Mouse (Mus musculus) ES-Bruce4 (cell line): ENCODE results near the gene Gnmt. TPM values are rescaled to one million over a fixed set of nuclear protein-coding genes. Genes with fewer than 3 reads are reported as not detected.

Experiments
- H3K27ac ChIP-seq: 2 replicates; pipeline ENCODE4 v1.5.1; 2012; ENCODE audit warnings: low read length, inconsistent platforms; ENCODE audit not compliant: insufficient read depth
- H3K27me3 ChIP-seq: 2 replicates; pipeline ENCODE4 v1.6.1; 2012; ENCODE audit warnings: mild to moderate bottlenecking, low read length, inconsistent platforms; ENCODE audit not compliant: control insufficient read depth, poor library complexity, insufficient read depth, severe bottlenecking
- H3K36me3 ChIP-seq: 2 replicates; pipeline ENCODE4 v1.6.1; 2012; ENCODE audit warnings: inconsistent platforms, mild to moderate bottlenecking, low read length, moderate library complexity; ENCODE audit not compliant: control insufficient read depth, poor library complexity, insufficient read depth, severe bottlenecking
- H3K4me1 ChIP-seq: one replicate; pipeline ENCODE4 v1.8.1; 2011; ENCODE audit warnings: low read length; ENCODE audit not compliant: control insufficient read depth, insufficient read depth
- H3K4me3 ChIP-seq: 2 replicates; pipeline ENCODE4 v1.5.1; 2011; ENCODE audit warnings: low read depth, mild to moderate bottlenecking, low read length
- H3K9ac ChIP-seq: 2 replicates; pipeline ENCODE4 v1.6.1; 2012; ENCODE audit warnings: low read depth, mild to moderate bottlenecking, inconsistent platforms; ENCODE audit not compliant: poor library complexity, severe bottlenecking
- H3K9me3 ChIP-seq: replicated peaks from 2 replicates; pipeline ENCODE4 v1.6.1; 2012; ENCODE audit warnings: mild to moderate bottlenecking, low read length, inconsistent platforms; ENCODE audit not compliant: control insufficient read depth, poor library complexity, insufficient read depth, severe bottlenecking
- CTCF ChIP-seq: IDR thresholded peaks from one replicate; pipeline ENCODE4 v1.8.1; 2011; ENCODE audit warnings: low read depth, low read length
- EP300 ChIP-seq: IDR thresholded peaks from 2 replicates; pipeline ENCODE4 v1.6.1; 2011; ENCODE audit warnings: low read depth, low read length; ENCODE audit not compliant: insufficient read depth
- POLR2A ChIP-seq: IDR thresholded peaks from one replicate; pipeline ENCODE4 v1.8.1; 2011; ENCODE audit warnings: low read length; ENCODE audit not compliant: insufficient read depth
- polyA plus RNA-seq: library from polyadenylated mRNA; stranded (reverse); fragments of >200 nt; gene quantifications from 2 replicates; pipeline ENCODE4 v1.2.4, GENCODE M21; 2011; ENCODE audit warnings: low read depth; ENCODE audit not compliant: missing spikeins, insufficient read depth, insufficient read length

Gnmt gene
- polyA plus RNA-seq = 3.9 and 4.1 TPM in 2 replicates

DNA sequence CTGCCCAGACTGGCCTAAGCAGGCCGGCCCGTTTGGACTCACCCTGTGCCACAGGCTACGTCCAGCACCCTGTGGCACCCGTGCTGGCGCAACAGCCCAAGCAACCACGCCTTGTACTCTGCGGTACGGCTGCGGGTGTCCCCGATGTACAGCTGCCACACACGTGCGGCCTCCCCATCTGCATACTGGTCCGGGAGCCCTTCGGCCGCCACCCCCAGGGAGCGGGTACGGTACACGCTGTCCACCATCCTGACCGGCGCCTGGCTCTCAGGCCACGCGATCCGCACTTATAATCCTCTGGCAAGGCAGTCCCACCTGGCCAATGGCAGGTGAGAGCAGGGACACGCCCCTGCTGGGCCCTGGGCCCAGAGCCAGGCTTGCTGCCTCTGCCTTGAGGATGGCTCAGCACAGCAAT is at the start of gene Gnmt:
TSS of gene Gnmt (minus strand) at position 265 of the 415 bp plus-strand sequence.
- H3K36me3 ChIP-seq = no peaks in the 10 kb centered on the region
- H3K9ac ChIP-seq = peak within 1 kb of the TSS; percentile 7
- H3K4me1 ChIP-seq = no peaks in the 10 kb centered on the region
- H3K27me3 ChIP-seq = no peaks in the 10 kb centered on the region
- no peaks in the 10 kb centered on the region for H3K9me3 ChIP-seq
- H3K4me3 ChIP-seq = peak within 1 kb of the TSS; percentile 48
- no peak within 1 kb of the TSS for H3K27ac ChIP-seq
- TF ChIP-seq POLR2A = no peak
- no peak for TF ChIP-seq CTCF
- no peak for TF ChIP-seq EP300

GRCm38 (mm10) chr17:46776087-46776486 is 47.1 kb upstream of the Gnmt start:
- no peaks in the 10 kb centered on the region for H3K9me3 ChIP-seq
- H3K27me3 ChIP-seq = no peaks in the 10 kb centered on the region
- H3K36me3 ChIP-seq = peaks cover 59% of the 10 kb centered on the region
- no peak overlapping the region for H3K4me3 ChIP-seq
- no peak for TF ChIP-seq EP300
- no peak for TF ChIP-seq CTCF
- TF ChIP-seq POLR2A = no peak
- peaks cover 2% of the 10 kb centered on the region for H3K4me1 ChIP-seq
- no peak overlapping the region for H3K9ac ChIP-seq
- H3K27ac ChIP-seq = peak overlapping the region; percentile 61; the same call in 1 of the 2 replicates

DNA sequence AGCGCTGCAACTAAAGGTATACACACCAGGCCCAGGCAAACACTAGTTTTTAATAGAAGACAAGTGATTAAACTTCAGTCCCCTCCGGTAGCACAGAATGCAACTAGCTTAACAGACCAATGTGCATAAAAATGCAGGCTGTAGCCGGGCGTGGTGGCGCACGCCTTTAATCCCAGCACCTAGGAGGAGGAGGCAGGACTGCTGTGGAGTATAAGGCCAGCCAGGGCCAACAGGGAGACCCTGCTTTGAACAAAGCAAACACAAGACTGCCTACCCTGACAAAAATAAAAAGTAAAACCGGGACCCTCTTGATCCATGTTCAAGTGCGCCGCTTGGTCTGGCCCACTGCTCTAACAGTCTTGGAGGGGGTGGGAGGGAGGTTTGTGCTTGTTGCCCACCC is 46.1 kb upstream of the Gnmt start:
- H3K9me3 ChIP-seq = no peaks in the 10 kb centered on the region
- H3K27me3 ChIP-seq = no peaks in the 10 kb centered on the region
- TF ChIP-seq POLR2A (no peak), EP300 (no peak), CTCF (no peak)
- H3K4me3 ChIP-seq = no peak overlapping the region
- peaks cover 2% of the 10 kb centered on the region for H3K4me1 ChIP-seq
- H3K27ac ChIP-seq = peak overlapping the region; percentile 61
- no peak overlapping the region for H3K9ac ChIP-seq
- peaks cover 50% of the 10 kb centered on the region for H3K36me3 ChIP-seq

- peak overlapping the region; percentile 61 for H3K27ac ChIP-seq
- H3K9me3 ChIP-seq = no peaks in the 10 kb centered on the region
- peaks cover 42% of the 10 kb centered on the region for H3K36me3 ChIP-seq
- H3K4me3 ChIP-seq = no peak overlapping the region
- H3K27me3 ChIP-seq = no peaks in the 10 kb centered on the region
- no peak for TF ChIP-seq POLR2A
- H3K4me1 ChIP-seq = no peaks in the 10 kb centered on the region
- peak overlapping the region; percentile 81 for H3K9ac ChIP-seq
These were observed 45.1 kb upstream of the Gnmt start for GRCm38 (mm10) chr17:46774131-46774472.

- H3K27me3 ChIP-seq = no peaks in the 10 kb centered on the region
- H3K9me3 ChIP-seq = no peaks in the 10 kb centered on the region
- H3K4me3 ChIP-seq = peak overlapping the region; percentile 89
- H3K27ac ChIP-seq = peak overlapping the region; percentile 61
- peaks cover 36% of the 10 kb centered on the region for H3K36me3 ChIP-seq
- peak overlapping the region; percentile 81 for H3K9ac ChIP-seq
- TF ChIP-seq POLR2A = peak; percentile 26
- no peak for TF ChIP-seq EP300
- peak; percentile 17 for TF ChIP-seq CTCF
- H3K4me1 ChIP-seq = no peaks in the 10 kb centered on the region
These were observed 44.5 kb upstream of the Gnmt start for GRCm38 (mm10) chr17:46773278-46774130.

GRCm38 (mm10) chr17:46772404-46773277 is 43.7 kb upstream of the Gnmt start, which contains the start of gene 2310039H08Rik:
2310039H08Rik (plus strand) TSS chr17:46772635.
- H3K9ac ChIP-seq = peak within 1 kb of the TSS; percentile 81
- no peaks in the 10 kb centered on the region for H3K9me3 ChIP-seq
- no peaks in the 10 kb centered on the region for H3K4me1 ChIP-seq
- no peaks in the 10 kb centered on the region for H3K27me3 ChIP-seq
- H3K27ac ChIP-seq = peak within 1 kb of the TSS; percentile 58
- H3K36me3 ChIP-seq = peaks cover 27% of the 10 kb centered on the region
- H3K4me3 ChIP-seq = peak within 1 kb of the TSS; percentile 89
- TF ChIP-seq CTCF (no peak), POLR2A (peak; percentile 65), EP300 (no peak)
